Mouse (Mus musculus) liver, embryonic 11.5 days (tissue): ENCODE results near the gene Lhb. TPM values are rescaled to one million over a fixed set of nuclear protein-coding genes. Genes with fewer than 3 reads are reported as not detected.

Experiments used
- ATAC-seq: fragments of 200-750 bp; cut with Nextera tagmentation; replicated peaks from 2 replicates; pipeline ENCODE4 v1.8.0; 2017; ENCODE audit warnings: moderate number of reproducible peaks, mild to moderate bottlenecking, moderate TSS enrichment, moderate library complexity; ENCODE audit not compliant: low FRiP score
- DNase-seq: peaks from one replicate; pipeline ENCODE4 v3.0.0-alpha.2; 2017; ENCODE audit warnings: low spot score
- H3K27ac ChIP-seq: fragments of 300-500 bp; sonication (generic); 2 replicates; pipeline ENCODE4 v1.5.1; 2014; ENCODE audit warnings: mild to moderate bottlenecking, low read depth, low read length, control low read depth
- H3K27me3 ChIP-seq: fragments of 300-500 bp; sonication (generic); replicated peaks from 2 replicates; pipeline ENCODE4 v1.6.1; 2014; ENCODE audit warnings: low read length, mixed read lengths; ENCODE audit not compliant: control insufficient read depth, insufficient read depth
- H3K36me3 ChIP-seq: fragments of 300-500 bp; sonication (generic); 2 replicates; pipeline ENCODE4 v1.6.1; 2014; ENCODE audit warnings: mild to moderate bottlenecking, low read length, moderate library complexity, mixed read lengths; ENCODE audit not compliant: control insufficient read depth, insufficient read depth
- H3K4me1 ChIP-seq: fragments of 300-500 bp; sonication (generic); replicated peaks from 2 replicates; pipeline ENCODE4 v1.6.1; 2014; ENCODE audit warnings: low read length, mixed read lengths; ENCODE audit not compliant: control insufficient read depth, insufficient read depth
- H3K4me2 ChIP-seq: fragments of 300-500 bp; sonication (generic); 2 replicates; pipeline ENCODE4 v1.6.1; 2014; ENCODE audit warnings: mild to moderate bottlenecking, control low read depth, moderate library complexity
- H3K4me3 ChIP-seq: fragments of 300-500 bp; sonication (generic); 2 replicates; pipeline ENCODE4 v1.5.1; 2014; ENCODE audit warnings: low read depth, low read length, control low read depth
- H3K9ac ChIP-seq: fragments of 300-500 bp; sonication (generic); 2 replicates; pipeline ENCODE4 v1.6.1; 2014; ENCODE audit warnings: low read depth, low read length, control low read depth
- H3K9me3 ChIP-seq: fragments of 300-500 bp; sonication (generic); 2 replicates; pipeline ENCODE4 v1.6.1; 2016; ENCODE audit warnings: low read length, inconsistent platforms, mixed read lengths; ENCODE audit not compliant: control insufficient read depth
- WGBS: fragments of 180-500 bp; shearing (Covaris S2); extraction: QIAGEN DNeasy Blood & Tissue Kit; methylation state at CpG from one replicate; pipeline ENCODE4 v1.1.7; 2014; 5-methylcytosine and 5-hydroxymethylcytosine counted together
- polyA plus RNA-seq: library from polyadenylated mRNA; unstranded; fragments of >200 nt; fragmentation: Nextera tagmentation; extraction: Ambion mirVana; gene quantifications from 2 replicates; pipeline ENCODE4 v1.2.1, GENCODE M21; 2014

Lhb gene
- polyA plus RNA-seq, 1 experiment from 2014 or later = 0.26 TPM

- 38% methylated on average over 19 of the region's 19 CpGs for WGBS
- Histone ChIP-seq H3K36me3 (peaks cover 2% of the 10 kb centered on the region; the same call in 1 of the 2 replicates), H3K4me3 (0 out of 2 replicates have a peak within 1 kb of the TSS, but pooled peaks have one; percentile 8), H3K9ac (no peak within 1 kb of the TSS), H3K9me3 (no peaks in the 10 kb centered on the region), H3K27me3 (no peaks in the 10 kb centered on the region), H3K4me1 (peaks cover 31% of the 10 kb centered on the region), H3K27ac (0 out of 2 replicates have a peak within 1 kb of the TSS, but pooled peaks have one; percentile 17), H3K4me2 (0 out of 2 replicates have a peak within 1 kb of the TSS, but pooled peaks have one; percentile 4)
- ATAC-seq = no peak
- no peak for DNase-seq
These were observed 17.1 kb downstream of the Lhb start, which contains the start of gene Ruvbl2 for GRCm38 (mm10) chr7:45437521-45438276. Gene Ruvbl2, minus strand, starts transcription at chr7:45438096.

- Histone ChIP-seq H3K9me3 (no peaks in the 10 kb centered on the region), H3K27me3 (no peaks in the 10 kb centered on the region), H3K36me3 (peaks cover 12% of the 10 kb centered on the region; the same call in 1 of the 2 replicates), H3K9ac (no peak overlapping the region), H3K4me1 (peaks cover 9% of the 10 kb centered on the region), H3K4me2 (no peak overlapping the region), H3K27ac (no peak overlapping the region), H3K4me3 (no peak overlapping the region)
- ATAC-seq = no peak; the same call in 1 of the 2 replicates
- WGBS = 57% methylated on average over 22 of the region's 22 CpGs
- DNase-seq = no peak
These were observed 23.2 kb downstream of the Lhb start for GRCm38 (mm10) chr7:45443526-45444420.

DNA sequence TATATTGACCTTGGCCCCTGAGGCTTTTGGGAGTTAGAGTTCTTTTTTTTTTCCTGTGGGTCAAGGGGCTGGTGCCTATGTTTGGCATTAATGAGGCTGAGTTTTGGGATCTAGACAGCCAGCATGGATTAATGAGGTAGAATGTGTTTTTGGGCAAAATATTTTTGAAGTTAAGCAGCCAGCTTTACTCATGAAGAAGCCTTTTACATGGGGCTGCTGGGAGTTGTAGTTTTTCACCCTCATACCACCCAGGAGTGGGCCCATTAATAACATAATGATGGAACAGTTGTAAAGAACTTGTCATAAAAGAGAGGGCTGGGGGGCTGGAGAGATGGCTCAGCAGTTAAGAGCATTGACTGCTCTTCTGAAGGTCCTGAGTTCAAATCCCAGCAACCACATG lies 26.0 kb downstream of the Lhb start:
- H3K36me3 ChIP-seq = peaks cover 12% of the 10 kb centered on the region; the same call in 1 of the 2 replicates
- H3K9ac ChIP-seq = no peak overlapping the region
- ATAC-seq = no peak
- no peak for DNase-seq
- H3K27ac ChIP-seq = no peak overlapping the region
- H3K9me3 ChIP-seq = no peaks in the 10 kb centered on the region
- no peaks in the 10 kb centered on the region for H3K27me3 ChIP-seq
- no peak overlapping the region for H3K4me3 ChIP-seq
- H3K4me1 ChIP-seq = peaks cover 11% of the 10 kb centered on the region
- H3K4me2 ChIP-seq = no peak overlapping the region

GRCm38 (mm10) chr7:45447325-45447990 lies 26.8 kb downstream of the Lhb start:
- Histone ChIP-seq H3K9me3 (no peaks in the 10 kb centered on the region), H3K4me2 (peak overlapping the region; percentile 51), H3K4me1 (peaks cover 13% of the 10 kb centered on the region), H3K36me3 (peaks cover 12% of the 10 kb centered on the region; the same call in 1 of the 2 replicates), H3K4me3 (peak overlapping the region; percentile 23), H3K27ac (no peak overlapping the region), H3K9ac (peak overlapping the region; percentile 32; the same call in 1 of the 2 replicates), H3K27me3 (no peaks in the 10 kb centered on the region)
- DNase-seq (no peak), ATAC-seq (peak; percentile 72)
- WGBS = 26% methylated on average over 11 of the region's 11 CpGs

DNA sequence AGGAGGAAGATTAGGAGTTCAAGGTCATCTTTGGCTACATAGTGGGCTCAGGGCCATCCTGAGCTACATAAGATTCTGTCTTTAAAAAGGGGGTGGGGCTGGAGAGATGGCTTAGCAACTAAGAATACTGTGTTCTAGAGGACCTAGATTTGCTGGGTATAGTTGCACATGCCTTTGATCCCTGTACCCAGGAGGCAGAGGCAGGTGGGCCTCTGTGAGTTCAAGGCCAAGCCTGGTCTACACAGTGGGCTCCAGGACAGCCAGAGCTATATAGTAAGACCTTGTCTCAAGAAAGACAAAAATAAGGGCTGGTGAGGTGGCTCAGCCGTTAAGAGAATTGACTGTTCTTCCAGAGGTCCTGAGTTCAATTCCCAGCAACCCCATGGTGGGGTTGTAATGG lies 29.4 kb downstream of the Lhb start:
- H3K4me1 ChIP-seq = peaks cover 4% of the 10 kb centered on the region
- no peak overlapping the region for H3K9ac ChIP-seq
- H3K27me3 ChIP-seq = no peaks in the 10 kb centered on the region
- 79% methylated on average over 1 of the region's 1 CpGs for WGBS
- no peak overlapping the region for H3K4me2 ChIP-seq
- H3K4me3 ChIP-seq = no peak overlapping the region
- ATAC-seq = no peak
- H3K9me3 ChIP-seq = no peaks in the 10 kb centered on the region
- no peak overlapping the region for H3K27ac ChIP-seq
- no peak for DNase-seq
- peaks cover 10% of the 10 kb centered on the region; the same call in 1 of the 2 replicates for H3K36me3 ChIP-seq

DNA sequence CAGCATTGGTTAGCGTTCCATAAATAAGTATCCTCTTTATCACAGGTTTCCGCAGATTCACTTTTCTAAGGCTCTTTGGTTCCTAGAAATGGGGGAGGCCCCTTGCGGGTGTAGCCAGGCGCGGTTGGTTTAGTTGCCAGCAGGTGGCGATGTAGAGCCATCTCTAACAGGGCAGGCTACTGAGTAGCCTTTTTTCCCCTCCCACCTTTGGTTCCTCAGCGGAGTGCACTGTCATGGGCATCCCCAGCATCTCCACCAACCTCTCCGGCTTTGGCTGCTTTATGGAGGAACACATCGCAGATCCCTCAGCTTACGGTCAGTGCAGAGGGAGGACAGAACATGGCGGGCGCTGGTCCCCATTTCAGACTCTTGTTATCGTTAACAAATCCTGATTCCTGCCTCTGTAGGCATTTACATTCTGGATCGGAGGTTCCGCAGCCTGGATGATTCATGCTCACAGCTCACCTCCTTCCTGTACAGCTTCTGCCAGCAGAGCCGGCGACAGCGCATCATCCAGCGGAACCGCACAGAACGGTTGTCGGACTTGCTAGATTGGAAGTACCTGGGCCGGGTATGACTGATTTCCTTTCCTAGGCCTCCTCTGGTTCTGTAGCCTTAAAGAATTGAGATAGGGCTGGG lies 30.8 kb downstream of the Lhb start:
- ATAC-seq = peak; percentile 75
- no peak overlapping the region for H3K9ac ChIP-seq
- no peak overlapping the region for H3K4me3 ChIP-seq
- no peak overlapping the region for H3K27ac ChIP-seq
- H3K4me1 ChIP-seq = peaks cover 4% of the 10 kb centered on the region
- WGBS = 49% methylated on average over 23 of the region's 23 CpGs
- H3K36me3 ChIP-seq = peaks cover 14% of the 10 kb centered on the region
- no peak overlapping the region; the same call in 1 of the 2 replicates for H3K4me2 ChIP-seq
- no peaks in the 10 kb centered on the region for H3K27me3 ChIP-seq
- peak; percentile 80 for DNase-seq
- no peaks in the 10 kb centered on the region for H3K9me3 ChIP-seq

DNA sequence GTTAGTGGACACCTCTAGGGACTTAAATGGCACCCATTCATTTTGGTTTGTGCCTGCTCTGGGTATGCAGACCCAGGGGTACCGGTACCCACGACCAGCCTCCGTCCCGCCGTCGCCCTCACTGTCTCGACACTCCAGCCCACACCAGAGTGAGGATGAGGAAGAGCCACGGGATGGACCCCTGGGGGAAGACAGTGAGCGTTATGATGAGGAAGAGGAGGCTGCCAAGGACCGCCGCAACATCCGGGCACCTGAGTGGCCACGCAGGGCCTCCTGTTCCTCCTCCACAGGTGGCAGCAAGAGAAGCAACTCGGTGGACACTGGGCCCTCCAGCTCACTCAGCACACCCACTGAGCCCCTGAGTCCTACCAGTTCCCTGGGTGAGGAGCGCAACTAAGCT lies 34.4 kb downstream of the Lhb start:
- Histone ChIP-seq H3K9me3 (no peaks in the 10 kb centered on the region), H3K4me3 (no peak overlapping the region), H3K9ac (no peak overlapping the region), H3K36me3 (peaks cover 23% of the 10 kb centered on the region), H3K4me2 (no peak overlapping the region), H3K27ac (no peak overlapping the region), H3K4me1 (peaks cover 26% of the 10 kb centered on the region), H3K27me3 (no peaks in the 10 kb centered on the region)
- DNase-seq (no peak), ATAC-seq (no peak)
- 88% methylated on average over 15 of the region's 15 CpGs for WGBS
